Mouse (Mus musculus) cerebellum, adult 2 months (tissue): ENCODE measurements around the gene Ptdss2.

Experiments used
- CTCF ChIP-seq: fragments of 200-500 bp; IDR thresholded peaks from 2 replicates; pipeline ENCODE4 v1.5.1; 2011; ENCODE audit warnings: low read depth, mild to moderate bottlenecking, control low read depth, low read length, moderate library complexity, borderline replicate concordance; ENCODE audit not compliant: insufficient read depth
- POLR2A ChIP-seq: fragments of 200-500 bp; IDR thresholded peaks from 2 replicates; pipeline ENCODE4 v1.6.1; 2011; ENCODE audit warnings: low read length, control low read depth, borderline replicate concordance; ENCODE audit not compliant: insufficient read depth

- TF ChIP-seq CTCF (no peak), POLR2A (no peak)
Observed at GRCm38 (mm10) chr7:141191796-141192685, 69.9 kb downstream of the Ptdss2 start.
